ENCODE assay signal across 50 mouse cellular contexts in the genomic region with DNA sequence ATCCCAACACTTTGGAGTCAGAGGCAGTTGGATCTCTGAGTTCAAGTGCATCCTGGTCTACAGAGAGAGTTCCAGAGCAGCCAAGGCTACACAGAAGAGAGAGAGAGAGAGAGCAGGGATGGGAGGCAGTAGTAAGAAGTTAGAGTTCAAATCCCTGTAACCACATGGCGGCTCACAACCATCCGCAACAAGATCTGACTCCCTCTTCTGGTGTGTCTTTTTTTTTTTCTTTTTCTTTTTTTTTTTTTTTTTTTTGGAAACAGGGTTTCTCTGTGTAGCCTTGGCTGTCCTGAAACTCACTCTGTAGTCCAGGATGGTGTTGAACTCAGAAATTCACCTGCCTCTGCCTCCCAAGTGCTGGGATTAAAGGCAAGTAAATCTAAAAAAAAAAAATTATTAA. TPM values are rescaled to one million over a fixed set of nuclear protein-coding genes. Genes with fewer than 3 reads are reported as not detected.
"Had no signal": no experiment of that assay in that cellular context is flagged by ENCODE, and none has a peak within 500 bp of the region (broad histone marks: within the 10 kb centered on the region; RNA-seq: fewer than 3 reads in every experiment).

No protein-coding gene starts in this region.

- H3K9me3 ChIP-seq: heart, embryonic 13.5 days; heart, embryonic 15.5 days; hindbrain, embryonic 10.5 days; hindbrain, embryonic 12.5 days; hindbrain, embryonic 13.5 days; hindbrain, embryonic 15.5 days; intestine, embryonic 15.5 days; kidney, embryonic 15.5 days had no signal

- H3K4me2 ChIP-seq: heart, embryonic 13.5 days; heart, embryonic 15.5 days; hindbrain, embryonic 12.5 days; hindbrain, embryonic 13.5 days; hindbrain, embryonic 14.5 days; hindbrain, embryonic 15.5 days; intestine, embryonic 15.5 days; kidney, embryonic 15.5 days had no signal

- H3K27ac ChIP-seq: heart, embryonic 13.5 days; heart, embryonic 15.5 days; hindbrain, embryonic 10.5 days; hindbrain, embryonic 12.5 days; hindbrain, embryonic 13.5 days; hindbrain, embryonic 14.5 days; hindbrain, embryonic 15.5 days; hindbrain, postnatal 0 days; intestine, embryonic 15.5 days; kidney, embryonic 15.5 days; kidney, postnatal 0 days; layer of hippocampus, adult 2 months; left cerebral cortex, adult 2 months had no signal

- DNase-seq: heart, postnatal 10 days; heart, postnatal 14 days; heart, postnatal 36 days; heart, postnatal 4 days; kidney, adult 11 months; kidney, adult 18-20 months; kidney, adult 2 months; kidney, adult 8-10 months; kidney, adult 9 months; kidney, postnatal 10 days; kidney, postnatal 14 days; kidney, postnatal 25 days; kidney, postnatal 36 days; kidney, postnatal 4 days; layer of hippocampus, adult 9-11 months; layer of hippocampus, postnatal 36 days had no signal

- H3K36me3 ChIP-seq: heart, embryonic 13.5 days; heart, embryonic 15.5 days; hindbrain, embryonic 10.5 days; hindbrain, embryonic 12.5 days; hindbrain, embryonic 13.5 days; hindbrain, embryonic 15.5 days; intestine, embryonic 15.5 days; kidney, embryonic 15.5 days had no signal

- H3K4me3 ChIP-seq: heart, embryonic 13.5 days; heart, embryonic 15.5 days; hindbrain, embryonic 10.5 days; hindbrain, embryonic 12.5 days; hindbrain, embryonic 13.5 days; hindbrain, embryonic 15.5 days; intestine, embryonic 15.5 days; kidney, embryonic 15.5 days; layer of hippocampus, adult 2 months; left cerebral cortex, adult 2 months had no signal

- H3K9ac ChIP-seq: heart, embryonic 13.5 days; heart, embryonic 15.5 days; hindbrain, embryonic 12.5 days; hindbrain, embryonic 13.5 days; hindbrain, embryonic 14.5 days; hindbrain, embryonic 15.5 days; intestine, embryonic 15.5 days; kidney, embryonic 15.5 days had no signal

- H3K27me3 ChIP-seq: heart, embryonic 13.5 days; heart, embryonic 15.5 days; hindbrain, embryonic 12.5 days; hindbrain, embryonic 15.5 days; intestine, embryonic 15.5 days; kidney, embryonic 15.5 days had no signal

RNA-seq across cellular contexts. Expression of gene Mmp23, which starts 18.9 kb away (rescaled TPM):
- total RNA-seq: hematopoietic stem cell, adult 5-6 weeks had no signal
- polyA plus RNA-seq: inflammation-experienced regulatory T-cells, adult 6 months had no signal

RNA-seq across cellular contexts. Expression of gene Gm10563, which starts 26.9 kb away (rescaled TPM):
- total RNA-seq: heart, postnatal 10 days; heart, postnatal 14 days; heart, postnatal 25 days; heart, postnatal 36 days; heart, postnatal 4 days; hematopoietic stem cell, adult 5-6 weeks; hindbrain, postnatal 0 days; layer of hippocampus, adult 18-20 months; layer of hippocampus, adult 2 months; layer of hippocampus, adult 8-10 months; layer of hippocampus, postnatal 10 days; layer of hippocampus, postnatal 14 days; layer of hippocampus, postnatal 25 days; layer of hippocampus, postnatal 36 days; left cerebral cortex, adult 18-20 months; left cerebral cortex, adult 2 months; left cerebral cortex, postnatal 10 days had no signal
- polyA plus RNA-seq: heart, embryonic 13.5 days; heart, embryonic 14.5 days; heart, embryonic 15.5 days; heart, embryonic 16.5 days; heart, postnatal 0 days; hindbrain, embryonic 10.5 days; hindbrain, embryonic 11.5 days; hindbrain, embryonic 12.5 days; hindbrain, embryonic 13.5 days; hindbrain, embryonic 14.5 days; hindbrain, embryonic 15.5 days; hindbrain, embryonic 16.5 days; hindbrain, postnatal 0 days; intestine, embryonic 14.5 days; intestine, embryonic 15.5 days; intestine, embryonic 16.5 days; intestine, postnatal 0 days; kidney, adult 2 months; kidney, embryonic 14.5 days; kidney, embryonic 15.5 days; kidney, embryonic 16.5 days; kidney, postnatal 0 days; large intestine, adult 2 months had no signal
